Comparison of ENCODE assay signal across 25 mouse cellular contexts in genomic region chr4:46346221-46346620, GRCm38 (mm10). TPM values are rescaled to one million over a fixed set of nuclear protein-coding genes. Genes with fewer than 3 reads are reported as not detected.
"Had no signal": no experiment of that assay in that cellular context is flagged by ENCODE, and none has a peak within 500 bp of the region (broad histone marks: within the 10 kb centered on the region; RNA-seq: fewer than 3 reads in every experiment).

No protein-coding gene starts in this region.

- H3K9me3 ChIP-seq: liver, embryonic 15.5 days; lung, embryonic 15.5 days; midbrain, embryonic 13.5 days; midbrain, embryonic 15.5 days; neural tube, embryonic 12.5 days; stomach, embryonic 15.5 days had no signal

- H3K27ac ChIP-seq: liver, embryonic 15.5 days; lung, embryonic 15.5 days; macrophage; midbrain, embryonic 13.5 days; midbrain, embryonic 15.5 days; neural tube, embryonic 12.5 days; stomach, embryonic 15.5 days; stomach, postnatal 0 days had no signal

- H3K36me3 ChIP-seq: liver, embryonic 15.5 days; lung, embryonic 15.5 days; midbrain, embryonic 13.5 days; midbrain, embryonic 15.5 days; neural tube, embryonic 12.5 days; stomach, embryonic 15.5 days had no signal

- ATAC-seq: liver, postnatal 0 days; lung, postnatal 0 days; midbrain, embryonic 13.5 days; midbrain, embryonic 15.5 days had no signal

- H3K4me3 ChIP-seq: liver, embryonic 15.5 days; lung, embryonic 15.5 days; megakaryocyte, embryonic 14.5 days; midbrain, embryonic 13.5 days; midbrain, embryonic 15.5 days; neural tube, embryonic 12.5 days had no signal

- H3K9ac ChIP-seq: liver, embryonic 15.5 days; liver, postnatal 0 days; lung, embryonic 15.5 days; midbrain, embryonic 13.5 days; midbrain, embryonic 15.5 days; neural tube, embryonic 12.5 days; stomach, embryonic 15.5 days had no signal

- DNase-seq: liver, postnatal 0 days; lung, adult 2 months; lung, postnatal 14 days; lung, postnatal 36 days; right cerebral cortex, postnatal 14 days; thymus, adult 2 months; thymus, postnatal 25 days; thymus, postnatal 4 days had no signal

- H3K4me2 ChIP-seq: liver, embryonic 15.5 days; lung, embryonic 15.5 days; midbrain, embryonic 13.5 days; midbrain, embryonic 15.5 days; neural tube, embryonic 12.5 days; stomach, embryonic 15.5 days had no signal

RNA-seq across cellular contexts. Expression of gene Foxe1, which starts 2.8 kb away (rescaled TPM):
- total RNA-seq: megakaryocyte progenitor cell, adult 5-6 weeks; midbrain, postnatal 0 days; monocyte, adult 5-6 weeks; neutrophil, adult 5-6 weeks had no signal
- polyA plus RNA-seq: liver, embryonic 15.5 days; liver, postnatal 0 days; lung, postnatal 0 days; macrophage; midbrain, embryonic 13.5 days; midbrain, embryonic 15.5 days; midbrain, postnatal 0 days; neural tube, embryonic 12.5 days; neural tube, embryonic 14.5 days; spleen, adult 2 months; urinary bladder, adult 2 months had no signal
